Mouse (Mus musculus) embryo, embryonic 10.5 days (tissue): Measurements from ENCODE around the gene Gja5.
"Not testable (repeated sequence)": the region's sequence is repeated elsewhere in the genome, so short reads cannot be mapped to it uniquely, and the experiment has no call there.

Source experiments
- DNase-seq: peaks from one replicate; pipeline ENCODE4 v3.0.0-alpha.2; 2015; ENCODE audit warnings: low spot score

Gja5 gene

GRCm38 (mm10) chr3:97100784-97101641 is 196.5 kb downstream of the Gja5 start:
- DNase-seq = no peak

DNA sequence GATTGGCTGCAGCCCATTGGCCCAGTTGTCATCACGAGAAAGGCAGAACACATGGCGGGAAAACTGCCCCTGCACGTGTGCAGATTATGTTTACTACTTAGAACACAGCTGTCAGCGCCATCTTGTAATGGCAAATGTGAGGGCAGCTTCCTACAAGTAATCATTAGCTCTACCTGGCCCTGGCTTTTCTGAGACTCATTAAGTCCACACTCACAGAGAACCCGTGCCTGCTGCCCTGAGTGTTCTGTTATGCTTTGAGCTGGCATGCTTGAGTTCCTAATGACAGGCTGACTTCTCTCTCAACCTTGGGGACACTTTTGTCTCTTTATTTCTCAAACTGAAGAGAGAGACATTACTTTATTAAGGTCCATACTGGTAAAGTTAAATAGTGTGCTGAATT is 199.5 kb downstream of the Gja5 start:
- not testable (repeated sequence) for DNase-seq

DNA sequence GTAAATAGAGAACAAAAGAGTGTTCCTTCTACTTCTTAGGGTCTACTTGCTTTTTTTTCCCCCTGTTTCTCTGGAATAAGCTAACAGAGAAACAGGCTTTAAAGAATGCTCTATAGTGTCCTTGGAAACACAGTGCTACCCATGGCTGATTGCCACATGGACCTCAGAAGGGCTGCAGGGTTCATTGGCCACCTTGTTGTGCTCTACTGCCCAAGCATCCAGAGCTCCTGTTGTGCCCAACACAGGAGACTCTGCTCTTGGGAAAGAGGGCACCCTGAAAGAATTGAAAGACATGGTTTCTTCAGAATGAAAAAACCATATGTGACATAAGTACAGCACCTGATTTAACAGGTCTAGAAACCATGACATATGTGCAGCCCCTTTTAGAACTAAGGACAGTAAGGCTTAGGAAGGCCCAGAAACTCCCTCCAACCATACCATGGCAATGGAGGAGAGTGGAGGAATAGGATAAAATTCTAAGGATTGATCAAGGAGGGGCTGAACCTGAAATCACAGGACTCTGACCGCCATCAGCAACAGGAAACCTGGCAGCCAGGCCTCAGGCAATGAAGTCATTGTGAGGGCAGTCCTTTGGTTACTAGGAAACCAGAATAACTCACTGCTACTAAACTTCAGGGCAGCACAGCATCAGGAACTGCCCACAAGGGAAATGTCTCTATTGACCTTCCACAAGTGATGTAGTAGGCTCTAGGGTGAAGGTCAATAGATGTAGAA is 200.4 kb downstream of the Gja5 start:
- no peak for DNase-seq

GRCm38 (mm10) chr3:97117511-97117910 is 213.0 kb downstream of the Gja5 start:
- no peak for DNase-seq

GRCm38 (mm10) chr3:97118313-97118712 is 213.8 kb downstream of the Gja5 start:
- DNase-seq = peak; percentile 23

DNA sequence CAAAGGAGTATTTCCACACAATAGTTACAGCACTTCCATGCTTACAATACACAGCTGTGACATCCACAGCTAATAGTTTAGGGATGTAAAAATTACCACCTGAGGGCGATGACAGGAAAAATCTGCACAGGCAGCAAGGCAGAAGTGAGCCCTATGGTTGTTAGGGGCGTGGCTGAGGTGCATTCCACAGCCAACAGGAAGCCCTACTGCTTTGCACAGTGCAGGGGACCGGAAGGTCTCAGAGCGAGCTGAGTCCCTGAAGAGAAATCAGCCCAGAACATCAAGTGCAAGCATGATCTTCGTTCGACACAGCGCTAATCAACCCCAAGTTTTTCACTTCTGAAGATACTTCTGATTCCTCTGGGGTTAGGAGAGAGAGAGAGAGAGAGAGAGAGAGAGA is 219.7 kb downstream of the Gja5 start:
- DNase-seq = peak; percentile 32
